Mouse (Mus musculus): ENCODE data around the gene Bcas3.
"Not testable (repeated sequence)": the region's sequence is repeated elsewhere in the genome, so short reads cannot be mapped to it uniquely, and the experiment has no call there.

The Bcas3 gene

GRCm38 (mm10) chr11:85482737-85483467 is 129.9 kb downstream of the Bcas3 start:
- DNase-seq (ENCODE audit: low spot score) = no peak

GRCm38 (mm10) chr11:85485197-85485940 is 132.4 kb downstream of the Bcas3 start:
- no peak for DNase-seq (ENCODE audit: low spot score)

- no peak for DNase-seq (ENCODE audit: low spot score)
Observed at GRCm38 (mm10) chr11:85487501-85487900, 134.5 kb downstream of the Bcas3 start.

- no peak for DNase-seq (ENCODE audit: low spot score)
Observed at GRCm38 (mm10) chr11:85492231-85492630, 139.3 kb downstream of the Bcas3 start.

- no peak for DNase-seq (ENCODE audit: low spot score)
Observed at GRCm38 (mm10) chr11:85492666-85493065, 139.7 kb downstream of the Bcas3 start.

- DNase-seq (ENCODE audit: low spot score) = no peak
Observed at GRCm38 (mm10) chr11:85499561-85499960, 146.6 kb downstream of the Bcas3 start.

GRCm38 (mm10) chr11:85502031-85502430 is 149.1 kb downstream of the Bcas3 start:
- DNase-seq (ENCODE audit: low spot score) = no peak

GRCm38 (mm10) chr11:85504812-85505211 is 151.8 kb downstream of the Bcas3 start:
- DNase-seq (ENCODE audit: low spot score) = not testable (repeated sequence)

- no peak for DNase-seq (ENCODE audit: low spot score)
Observed at GRCm38 (mm10) chr11:85505811-85506210, 152.8 kb downstream of the Bcas3 start.

GRCm38 (mm10) chr11:85509334-85509733 is 156.4 kb downstream of the Bcas3 start:
- DNase-seq (ENCODE audit: low spot score) = no peak

GRCm38 (mm10) chr11:85511270-85511904 is 158.4 kb downstream of the Bcas3 start:
- DNase-seq (ENCODE audit: low spot score) = no peak

GRCm38 (mm10) chr11:85516724-85517123 is 163.8 kb downstream of the Bcas3 start:
- no peak for DNase-seq (ENCODE audit: low spot score)

GRCm38 (mm10) chr11:85518025-85518756 is 165.2 kb downstream of the Bcas3 start:
- no peak for DNase-seq (ENCODE audit: low spot score)

- no peak for DNase-seq (ENCODE audit: low spot score)
Observed at GRCm38 (mm10) chr11:85520236-85520635, 167.3 kb downstream of the Bcas3 start.

- DNase-seq (ENCODE audit: low spot score) = no peak
Observed at GRCm38 (mm10) chr11:85520996-85521395, 168.0 kb downstream of the Bcas3 start.

GRCm38 (mm10) chr11:85523646-85524045 is 170.7 kb downstream of the Bcas3 start:
- no peak for DNase-seq (ENCODE audit: low spot score)

GRCm38 (mm10) chr11:85524186-85524585 is 171.2 kb downstream of the Bcas3 start:
- peak; percentile 53 for DNase-seq (ENCODE audit: low spot score)

- DNase-seq (ENCODE audit: low spot score) = no peak
Observed at GRCm38 (mm10) chr11:85524841-85525500, 172.0 kb downstream of the Bcas3 start.

- DNase-seq (ENCODE audit: low spot score) = no peak
Observed at GRCm38 (mm10) chr11:85525501-85525885, 172.5 kb downstream of the Bcas3 start.

- DNase-seq (ENCODE audit: low spot score) = no peak
Observed at GRCm38 (mm10) chr11:85525979-85526775, 173.2 kb downstream of the Bcas3 start.

GRCm38 (mm10) chr11:85527261-85527660 is 174.3 kb downstream of the Bcas3 start:
- DNase-seq (ENCODE audit: low spot score) = no peak

All from urinary bladder, postnatal 25 days (tissue).